Mouse (Mus musculus) adrenal gland, postnatal 4 days (tissue): Measurements from ENCODE around the gene Gprin1. TPM values are rescaled to one million over a fixed set of nuclear protein-coding genes. Genes with fewer than 3 reads are reported as not detected.
A peak's percentile ranks its signal among the peaks of the same experiment; 100 is the strongest.
"Not testable (repeated sequence)": the region's sequence is repeated elsewhere in the genome, so short reads cannot be mapped to it uniquely, and the experiment has no call there.

Experiments
- DNase-seq, 2 experiments: peaks; one replicate each; pipeline ENCODE4 v3.0.0; 2021 to 2022; ENCODE audit warnings: low spot score in 2 of 2, mixed read lengths in 2 of 2
- long read RNA-seq, 2 experiments: library from polyadenylated mRNA; stranded (forward); transcript quantifications; one replicate each; pipeline ENCODE4 v2.0.0; 2021
- total RNA-seq, 2 experiments: library from RNA; stranded (reverse); gene quantifications; 2 replicates each; pipeline ENCODE4 v1.2.3; 2021

Gprin1 gene
- total RNA-seq = 10 to 100 TPM; 10.4 to 10.5 TPM
- long read RNA-seq, experiment 1, full-length matches to known transcripts = 2 of 6 reads
- long read RNA-seq, experiment 1, partial matches to known transcripts = 0 of 6 reads
- long read RNA-seq, experiment 1, other reads (novel, unspliced or antisense) = 4 of 6 reads
- long read RNA-seq, experiment 2, full-length matches to known transcripts = 3 of 9 reads
- long read RNA-seq, experiment 2, partial matches to known transcripts = 0 of 9 reads
- long read RNA-seq, experiment 2, other reads (novel, unspliced or antisense) = 6 of 9 reads

- DNase-seq = no peak
These were observed at the start of gene Gprin1 for GRCm38 (mm10) chr13:54749864-54750411. Gene Gprin1, minus strand, starts transcription at chr13:54749874.

GRCm38 (mm10) chr13:54798740-54799139, 49.1 kb upstream of the Gprin1 start:
- DNase-seq = no peak

- DNase-seq = no peak
These were observed 48.4 kb upstream of the Gprin1 start for GRCm38 (mm10) chr13:54797861-54798643.

GRCm38 (mm10) chr13:54797356-54797755, 47.7 kb upstream of the Gprin1 start:
- DNase-seq = no peak

GRCm38 (mm10) chr13:54794843-54795242, 45.2 kb upstream of the Gprin1 start:
- no peak for DNase-seq

- DNase-seq = no peak
These were observed 44.4 kb upstream of the Gprin1 start for GRCm38 (mm10) chr13:54794002-54794577.

GRCm38 (mm10) chr13:54792259-54793230, 42.9 kb upstream of the Gprin1 start:
- DNase-seq = no peak

- no peak for DNase-seq
These were observed 40.1 kb upstream of the Gprin1 start for GRCm38 (mm10) chr13:54789561-54790397.

GRCm38 (mm10) chr13:54788740-54789560, 39.3 kb upstream of the Gprin1 start, which contains the start of gene Tspan17:
Gene Tspan17, plus strand, starts transcription at chr13:54789377.
- DNase-seq = peak; percentile 92 to 93

GRCm38 (mm10) chr13:54787591-54787990, 37.9 kb upstream of the Gprin1 start:
- DNase-seq = not testable (repeated sequence)

- DNase-seq = no peak
These were observed 34.0 kb upstream of the Gprin1 start, which contains the start of gene Eif4e1b for GRCm38 (mm10) chr13:54783698-54784097. Gene Eif4e1b, plus strand, starts transcription at chr13:54783998.

GRCm38 (mm10) chr13:54783235-54783634, 33.6 kb upstream of the Gprin1 start:
- no peak for DNase-seq

- no peak for DNase-seq
These were observed 31.4 kb upstream of the Gprin1 start for GRCm38 (mm10) chr13:54781086-54781485.

- DNase-seq = no peak
These were observed 30.9 kb upstream of the Gprin1 start for GRCm38 (mm10) chr13:54780592-54780991.

GRCm38 (mm10) chr13:54767012-54767411, 17.3 kb upstream of the Gprin1 start:
- DNase-seq = no peak

GRCm38 (mm10) chr13:54766192-54766768, 16.6 kb upstream of the Gprin1 start, which contains the start of gene Sncb:
Gene Sncb, minus strand, starts transcription at chr13:54766595.
- peak in 1 of 2 experiments; percentile 44 for DNase-seq

GRCm38 (mm10) chr13:54765281-54766191, 15.9 kb upstream of the Gprin1 start:
- DNase-seq = no peak
